ENCODE assay signal across 16 mouse cellular contexts in the genomic region with DNA sequence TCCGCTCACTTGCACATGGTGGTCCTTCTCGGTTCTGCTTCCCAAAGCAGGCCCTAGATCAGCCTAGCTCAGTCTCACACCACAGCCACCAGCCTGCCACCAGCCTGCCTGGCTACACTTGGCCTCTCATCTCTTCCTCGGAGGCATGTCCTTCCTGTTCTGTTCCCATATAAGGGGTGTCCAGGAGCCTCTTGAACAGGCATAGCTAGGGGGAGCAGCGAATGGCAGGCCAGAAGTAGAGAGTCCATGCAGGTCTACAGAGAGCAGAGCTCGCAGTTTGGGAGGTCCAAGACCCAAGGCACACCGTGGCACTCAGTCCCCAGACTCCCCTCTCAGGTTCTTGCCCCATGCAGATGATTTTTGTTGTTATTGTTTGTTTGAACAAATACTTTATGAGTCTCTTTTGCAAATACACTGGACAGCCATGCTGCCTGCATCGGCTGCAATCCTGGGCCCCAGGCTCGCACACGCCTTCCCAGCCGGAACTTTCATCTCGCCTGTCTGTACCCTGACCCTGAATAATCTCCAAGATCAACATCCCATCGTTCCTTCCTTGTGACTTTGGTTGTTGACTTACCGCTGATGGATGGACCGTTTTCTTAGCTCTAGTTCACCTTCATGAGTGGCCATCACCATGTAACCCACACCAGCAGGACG. TPM values are rescaled to one million over a fixed set of nuclear protein-coding genes. Genes with fewer than 3 reads are reported as not detected.
"Had no signal": no experiment of that assay in that cellular context is flagged by ENCODE, and none has a peak within 500 bp of the region (broad histone marks: within the 10 kb centered on the region; RNA-seq: fewer than 3 reads in every experiment).

No protein-coding gene starts in this region.

- ATAC-seq: lung, postnatal 0 days had no signal

- H3K27me3 ChIP-seq: limb, embryonic 15.5 days; stomach, embryonic 15.5 days had no signal

- H3K4me3 ChIP-seq: limb, embryonic 15.5 days; stomach, embryonic 15.5 days had no signal

- H3K4me2 ChIP-seq: limb, embryonic 15.5 days; stomach, embryonic 15.5 days had no signal

- H3K9me3 ChIP-seq: limb, embryonic 15.5 days; stomach, embryonic 15.5 days had no signal

- DNase-seq: kidney, adult 8-10 months; kidney, postnatal 25 days; layer of hippocampus, postnatal 36 days; lung, adult 2 months; lung, postnatal 4 days; right cerebral cortex, postnatal 14 days; thymus, postnatal 4 days had no signal

- H3K27ac ChIP-seq: limb, embryonic 15.5 days; liver, embryonic 14.5 days; stomach, embryonic 15.5 days had no signal

- H3K4me1 ChIP-seq: limb, embryonic 15.5 days; stomach, embryonic 15.5 days had no signal

- H3K9ac ChIP-seq: limb, embryonic 15.5 days; liver, embryonic 14.5 days; stomach, embryonic 15.5 days had no signal

RNA-seq across cellular contexts. Expression of gene Irgc1, which starts 28.9 kb away (rescaled TPM):
- polyA plus RNA-seq: intestine, embryonic 14.5 days; kidney, embryonic 16.5 days; limb, embryonic 11.5 days; liver, embryonic 14.5 days; midbrain, embryonic 14.5 days; neural tube, embryonic 14.5 days; stomach, embryonic 15.5 days had no signal
